Mouse (Mus musculus) heart, postnatal 10 days (tissue): ENCODE measurements around the gene BC024978. TPM values are rescaled to one million over a fixed set of nuclear protein-coding genes. Genes with fewer than 3 reads are reported as not detected.

Experiments
- DNase-seq, 2 experiments: peaks; one replicate each; pipeline ENCODE4 v3.0.0; 2021
- intact Hi-C: fragments of 180-260 bp; cut with DNase I; formaldehyde crosslinking; loops from one replicate; pipeline ENCODE4 v1.15.1; 2025
- microRNA-seq, 2 experiments: library from miRNA; unstranded; fragments of <30 nt; microRNA quantifications; one replicate each; pipeline ENCODE4 v1.2.0; 2022
- total RNA-seq, 2 experiments: library from RNA; stranded (reverse); gene quantifications; 2 replicates each; pipeline ENCODE4 v1.2.3; 2021

BC024978 gene
- total RNA-seq, 2 experiments from 2014 or later: 13.6 to 14.1 TPM

- DNase-seq: no peak
- intact Hi-C loops: no loop called here
Observed at GRCm38 (mm10) chr7:27251946-27252345, 56.4 kb downstream of the BC024978 start.

GRCm38 (mm10) chr7:27255721-27256120, 60.1 kb downstream of the BC024978 start:
- intact Hi-C loops: no loop called here
- DNase-seq: peak in 1 of 2 experiments; percentile 47

- intact Hi-C loops: no loop called here
- DNase-seq: peak; percentile 67 to 75
Observed at GRCm38 (mm10) chr7:27257046-27257851, 61.7 kb downstream of the BC024978 start.

GRCm38 (mm10) chr7:27257852-27258204, 62.2 kb downstream of the BC024978 start:
- intact Hi-C loops: no loop called here
- DNase-seq: no peak

GRCm38 (mm10) chr7:27258205-27258899, 62.8 kb downstream of the BC024978 start, which contains the start of gene Numbl:
TSS of gene Numbl (plus strand) at chr7:27258433.
- peak; percentile 94 for DNase-seq
- intact Hi-C loops: no loop called here

- DNase-seq: peak in 1 of 2 experiments; percentile 34
- intact Hi-C loops: no loop called here
Observed at GRCm38 (mm10) chr7:27259271-27259721, 63.7 kb downstream of the BC024978 start.

GRCm38 (mm10) chr7:27259771-27260170, 64.2 kb downstream of the BC024978 start:
- no peak for DNase-seq
- intact Hi-C loops: no loop called here

Small RNA genes lying within 50 kb of the gene (microRNA-seq; reads per million reads assigned to microRNA genes)
- 0.24 to 1.4 reads per million in 2 experiments for gene Mir1191
- 0.24 to 1.7 reads per million in 2 experiments for gene Mir3101

Other genes starting within 250 kb of the BC024978 start
- gene Cyp2a12, start 166.7 kb upstream of the BC024978 start, total RNA-seq: not detected
- 1 to 10 TPM in 1 of 2 experiments, not detected in 1; 2.5 TPM for gene Cyp2f2, start 75.9 kb upstream of the BC024978 start, total RNA-seq
- gene Cyp2t4, start 42.1 kb upstream of the BC024978 start, total RNA-seq: not detected
- gene Egln2, start 29.0 kb upstream of the BC024978 start, total RNA-seq: 10 to 100 TPM; 57.9 to 59.4 TPM
- 10 to 100 TPM; 21.9 to 22.8 TPM for gene Rab4b, start 16.9 kb upstream of the BC024978 start, total RNA-seq
- gene Gm21983, start 14.7 kb upstream of the BC024978 start, total RNA-seq: under 1 TPM in 1 of 2 experiments, not detected in 1; 0.31 TPM
- gene Mia, start 14.6 kb upstream of the BC024978 start, total RNA-seq: not detected
- gene Snrpa, start 490 bp downstream of the BC024978 start, total RNA-seq: 10 to 100 TPM; 46.9 to 52.7 TPM
- 1 to 10 TPM; 4.2 to 4.5 TPM for gene Itpkc, start 32.9 kb downstream of the BC024978 start, total RNA-seq
- 10 to 100 TPM; 12.8 TPM for gene Coq8b, start 37.2 kb downstream of the BC024978 start, total RNA-seq
- gene Numbl, start 62.7 kb downstream of the BC024978 start, total RNA-seq: 10 to 100 TPM; 10.7 to 13.8 TPM
- gene Ltbp4, start 141.9 kb downstream of the BC024978 start, total RNA-seq: 100 to 1,000 TPM; 387 to 393 TPM
- 10 to 100 TPM; 13.8 to 17.5 TPM for gene Shkbp1, start 160.2 kb downstream of the BC024978 start, total RNA-seq
- under 1 TPM in 1 of 2 experiments, not detected in 1; 0.99 TPM for gene Gm20479, start 161.6 kb downstream of the BC024978 start, total RNA-seq